Mouse (Mus musculus): Measurements from ENCODE around the gene Reep6.

The Reep6 gene

GRCm38 (mm10) chr10:80301256-80302081 lies 28.3 kb upstream of the Reep6 start:
- DNase-seq, result no peak

DNA sequence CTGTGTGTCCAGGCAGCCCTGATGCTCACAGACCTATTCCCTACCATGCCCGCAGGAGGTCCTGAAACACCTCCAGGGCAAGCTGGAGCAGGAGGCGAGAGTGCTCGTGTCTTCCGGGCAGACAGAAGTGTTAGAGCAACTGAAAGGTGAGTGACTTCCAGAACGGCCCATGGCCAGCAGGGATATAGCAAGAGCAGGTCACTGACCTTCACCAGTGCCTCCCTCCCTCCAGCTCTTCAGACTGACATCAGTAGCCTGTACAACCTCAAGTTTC lies 27.7 kb upstream of the Reep6 start:
- no peak for DNase-seq

GRCm38 (mm10) chr10:80302471-80302881 lies 27.3 kb upstream of the Reep6 start:
- peak; percentile 63 for DNase-seq

- no peak for DNase-seq
These were observed 25.3 kb upstream of the Reep6 start for GRCm38 (mm10) chr10:80304458-80304857.

DNA sequence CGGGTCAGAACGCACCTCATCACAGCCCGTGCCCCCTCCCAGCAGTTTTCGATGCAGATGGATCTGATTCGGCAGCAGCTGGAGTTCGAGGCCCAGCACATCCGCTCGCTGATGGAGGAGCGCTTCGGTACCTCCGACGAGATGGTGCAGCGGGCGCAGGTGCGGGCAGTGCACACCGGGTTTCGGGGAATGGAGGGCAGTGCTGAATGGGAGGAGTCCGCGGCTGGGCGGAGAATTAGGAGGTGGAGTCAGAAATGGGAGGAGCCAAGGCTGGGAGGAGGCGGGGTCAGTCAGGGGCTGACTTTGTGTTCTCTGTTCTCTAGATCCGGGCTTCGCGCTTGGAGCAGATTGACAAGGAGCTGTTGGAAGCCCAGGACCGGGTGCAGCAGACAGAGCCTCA lies 24.9 kb upstream of the Reep6 start:
- DNase-seq, result no peak

- no peak for DNase-seq
These were observed 18.2 kb upstream of the Reep6 start for GRCm38 (mm10) chr10:80311560-80311959.

DNA sequence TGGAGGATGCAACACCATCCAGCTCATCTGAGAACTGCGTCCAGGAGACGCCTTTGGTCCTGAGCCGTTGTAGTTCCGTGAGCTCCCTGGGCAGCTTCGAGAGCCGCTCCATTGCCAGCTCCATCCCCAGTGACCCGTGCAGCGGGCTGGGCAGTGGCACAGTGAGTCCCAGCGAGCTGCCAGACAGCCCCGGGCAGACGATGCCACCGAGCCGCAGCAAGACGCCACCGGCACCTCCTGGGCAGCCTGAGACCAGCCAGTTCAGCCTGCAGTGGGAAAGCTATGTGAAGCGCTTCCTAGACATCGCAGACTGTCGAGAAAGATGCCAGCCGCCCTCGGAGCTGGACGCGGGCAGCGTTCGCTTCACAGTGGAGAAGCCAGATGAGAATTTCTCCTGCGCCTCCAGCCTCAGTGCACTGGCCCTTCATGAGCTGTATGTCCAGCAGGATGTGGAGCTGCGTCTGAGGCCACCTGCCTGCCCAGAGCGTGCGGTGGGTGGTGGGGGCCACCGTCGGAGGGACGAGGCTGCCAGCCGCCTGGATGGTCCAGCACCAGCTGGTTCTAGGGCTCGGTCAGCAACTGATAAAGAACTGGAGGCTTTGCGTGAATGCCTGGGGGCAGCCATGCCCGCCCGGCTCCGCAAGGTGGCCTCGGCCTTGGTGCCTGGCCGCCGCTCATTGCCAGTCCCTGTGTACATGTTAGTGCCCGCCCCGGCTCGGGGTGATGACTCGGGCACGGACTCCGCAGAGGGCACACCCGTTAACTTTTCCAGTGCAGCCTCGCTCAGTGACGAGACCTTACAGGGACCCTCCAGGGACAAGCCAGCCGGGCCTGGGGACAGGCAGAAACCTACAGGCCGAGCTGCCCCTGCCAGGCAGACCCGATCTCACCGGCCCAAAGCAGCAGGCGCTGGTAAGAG lies 16.9 kb upstream of the Reep6 start:
- no peak for DNase-seq

DNA sequence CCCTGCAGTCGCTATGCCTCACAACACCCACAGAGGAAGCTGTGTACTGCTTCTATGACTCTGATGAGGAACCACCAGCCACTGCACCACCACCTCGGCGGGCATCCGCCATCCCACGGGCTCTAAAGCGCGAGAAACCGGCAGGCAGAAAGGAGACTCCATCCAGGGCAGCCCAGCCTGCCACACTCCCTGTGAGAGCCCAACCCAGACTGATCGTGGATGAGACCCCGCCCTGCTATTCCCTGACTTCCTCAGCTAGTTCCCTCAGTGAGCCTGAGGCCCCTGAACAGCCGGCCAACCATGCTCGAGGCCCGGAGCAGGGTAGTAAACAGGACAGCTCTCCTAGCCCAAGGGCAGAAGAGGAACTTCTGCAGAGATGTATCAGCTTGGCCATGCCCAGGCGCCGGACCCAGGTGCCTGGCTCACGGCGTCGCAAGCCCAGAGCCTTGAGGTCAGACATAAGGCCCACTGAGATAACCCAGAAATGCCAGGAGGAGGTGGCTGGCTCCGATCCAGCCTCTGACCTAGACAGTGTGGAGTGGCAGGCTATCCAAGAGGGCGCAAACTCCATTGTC lies 16.0 kb upstream of the Reep6 start:
- DNase-seq, result no peak

GRCm38 (mm10) chr10:80314494-80315001 lies 15.2 kb upstream of the Reep6 start:
- DNase-seq, result no peak

DNA sequence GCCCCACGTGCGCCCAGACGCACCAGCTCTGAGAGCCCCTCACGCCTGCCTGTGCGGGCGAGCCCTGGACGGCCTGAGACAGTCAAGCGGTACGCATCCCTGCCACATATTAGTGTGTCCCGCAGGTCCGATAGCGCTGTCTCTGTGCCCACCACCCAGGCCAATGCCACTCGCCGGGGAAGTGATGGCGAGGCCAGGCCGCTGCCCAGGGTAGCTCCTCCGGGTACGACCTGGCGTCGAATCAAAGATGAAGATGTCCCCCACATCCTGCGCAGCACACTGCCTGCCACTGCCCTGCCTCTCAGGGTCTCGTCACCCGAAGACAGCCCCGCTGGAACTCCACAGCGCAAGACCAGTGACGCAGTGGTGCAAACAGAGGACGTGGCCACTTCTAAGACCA lies 14.4 kb upstream of the Reep6 start:
- DNase-seq, result no peak

GRCm38 (mm10) chr10:80316359-80316781 lies 13.4 kb upstream of the Reep6 start:
- DNase-seq, result peak; percentile 51

- no peak for DNase-seq
These were observed 12.7 kb upstream of the Reep6 start for GRCm38 (mm10) chr10:80317011-80317410.

DNA sequence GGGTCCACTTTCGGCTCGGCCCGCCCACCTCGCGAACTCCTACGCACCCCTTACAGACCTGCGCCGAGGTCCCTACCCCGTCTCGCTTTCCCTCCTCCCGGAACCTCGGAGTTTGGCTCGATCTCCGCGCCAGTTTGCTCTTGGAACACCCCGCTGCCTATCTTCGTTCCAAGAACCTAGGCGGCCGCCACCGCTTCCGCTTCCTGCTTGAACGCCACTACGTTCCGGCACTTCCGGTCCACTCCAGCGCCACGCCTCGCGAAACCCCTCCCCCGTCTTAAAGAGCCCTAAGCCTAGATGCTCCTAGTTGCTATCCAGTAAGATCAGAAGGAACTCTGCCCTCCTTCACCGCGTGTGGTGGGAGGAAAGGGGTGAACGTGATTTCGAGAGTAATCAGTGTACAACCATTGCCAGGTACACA lies 9.4 kb upstream of the Reep6 start, which contains the start of gene 2310011J03Rik:
Gene 2310011J03Rik, minus strand, starts transcription at position 198 of the 421 bp plus-strand sequence.
- DNase-seq, result peak; percentile 94

- DNase-seq, result no peak
These were observed 8.6 kb upstream of the Reep6 start for GRCm38 (mm10) chr10:80321014-80321669.

GRCm38 (mm10) chr10:80321670-80322581 lies 7.8 kb upstream of the Reep6 start:
- no peak for DNase-seq

DNA sequence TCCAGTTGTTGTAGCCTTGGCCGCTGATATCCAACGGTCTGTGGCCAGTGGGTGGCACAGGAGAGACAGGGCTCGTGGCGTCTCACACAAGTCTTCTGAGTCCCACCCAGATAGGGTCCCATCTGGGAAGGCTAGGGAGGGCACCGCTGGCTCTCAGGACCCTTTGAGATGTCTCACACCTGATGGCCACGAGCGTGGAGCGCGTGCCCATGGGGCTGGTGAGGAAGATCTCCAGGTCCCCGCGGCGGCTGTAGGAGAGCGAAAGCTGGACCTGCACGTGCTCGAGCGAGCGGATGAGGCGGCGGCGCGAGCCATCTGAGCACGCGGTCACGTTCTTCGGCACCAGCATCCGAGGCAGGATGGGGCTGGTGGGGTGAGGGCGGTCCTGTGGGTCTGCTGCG lies 6.9 kb upstream of the Reep6 start:
- peak; percentile 40 for DNase-seq

DNA sequence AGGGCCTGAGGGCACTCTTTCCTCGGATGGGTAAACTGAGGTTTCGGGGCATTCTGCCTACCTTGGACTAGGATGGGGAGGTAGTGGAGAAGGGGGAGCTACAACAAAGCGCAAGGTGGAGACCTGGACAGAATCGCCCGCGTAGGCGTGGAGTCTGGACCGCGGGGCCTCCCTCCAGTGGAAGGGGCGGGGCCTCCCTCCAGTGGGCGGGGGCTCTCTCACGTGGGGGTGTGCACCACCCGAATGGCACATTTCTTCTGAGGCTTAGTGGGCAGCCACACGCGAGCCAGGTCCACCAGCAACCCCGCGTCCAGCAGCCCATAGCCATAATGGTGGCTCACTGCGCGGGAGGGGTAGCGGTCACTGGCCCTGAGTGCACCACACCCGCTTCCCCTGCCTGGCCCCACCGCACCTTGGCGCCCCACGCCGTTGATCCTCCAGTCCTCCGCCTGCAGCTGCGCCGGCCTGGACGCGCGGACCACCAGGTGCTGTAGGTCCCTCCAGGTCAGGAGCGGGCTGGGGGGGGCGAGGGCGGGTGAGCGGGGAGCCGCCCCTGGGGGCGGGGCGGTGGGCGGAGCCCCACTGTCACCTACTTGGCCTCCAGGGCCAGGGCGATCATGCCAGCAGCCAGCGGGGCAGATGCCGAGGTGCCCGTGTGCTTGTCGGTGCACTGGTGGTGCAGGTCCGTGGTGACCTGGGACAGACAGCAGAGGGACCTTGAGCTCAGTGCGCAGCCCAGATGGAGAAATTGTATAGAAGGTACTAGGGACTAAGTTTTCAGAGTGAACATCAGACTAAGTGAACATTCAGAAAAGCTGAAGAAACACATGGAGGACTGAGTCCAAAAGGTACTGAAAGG lies 6.3 kb upstream of the Reep6 start:
- peak; percentile 78 for DNase-seq

DNA sequence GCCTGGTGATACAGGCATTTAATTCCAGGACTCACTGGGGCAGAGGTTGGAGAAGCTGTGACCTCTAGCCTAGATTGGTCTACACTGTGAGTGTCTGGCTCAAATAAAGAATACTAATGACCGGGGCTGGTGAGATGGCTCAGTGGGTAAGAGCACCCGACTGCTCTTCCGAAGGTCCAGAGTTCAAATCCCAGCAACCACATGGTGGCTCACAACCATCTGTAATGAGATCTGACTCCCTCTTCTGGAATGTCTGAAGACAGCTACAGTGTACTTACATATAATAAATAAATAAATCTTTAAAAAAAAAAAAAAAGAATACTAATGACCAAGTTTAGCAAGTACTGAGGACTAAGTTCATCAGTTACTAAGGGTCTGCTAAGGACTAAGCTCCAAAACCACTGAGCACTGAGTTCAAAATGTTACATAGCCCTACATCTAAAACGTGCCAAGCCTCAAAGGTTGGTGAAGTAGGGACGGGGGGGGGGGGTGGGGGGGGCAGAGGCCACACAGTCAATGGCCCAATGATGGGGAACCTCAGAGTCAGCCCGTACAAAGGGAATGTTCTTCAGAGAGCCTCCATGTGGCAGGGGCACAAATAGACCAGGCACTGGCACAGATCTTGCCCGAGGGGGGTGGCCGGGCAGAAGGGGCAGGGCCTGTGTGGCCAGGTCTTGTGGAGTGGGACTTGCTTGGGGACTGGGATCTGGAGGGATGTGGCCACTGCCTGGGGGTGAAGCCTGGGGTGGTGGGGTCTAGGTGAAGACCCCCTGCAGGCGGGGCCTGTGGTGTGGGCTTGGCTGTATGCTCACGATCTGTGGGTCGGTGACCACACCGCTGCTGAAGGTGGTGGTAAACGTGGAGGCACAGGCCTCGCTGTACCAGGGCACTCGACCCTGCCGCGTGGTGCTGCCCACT lies 5.4 kb upstream of the Reep6 start:
- DNase-seq, result no peak

GRCm38 (mm10) chr10:80325045-80325444 lies 4.7 kb upstream of the Reep6 start:
- DNase-seq, result no peak

- no peak for DNase-seq
These were observed 331 bp downstream of the Reep6 start for GRCm38 (mm10) chr10:80330084-80330483.

All from retina, postnatal 1 day (tissue).